10 mouse cellular contexts compared by ENCODE assay signal in genomic region chr11:67964110-67964509, GRCm38 (mm10). TPM values are rescaled to one million over a fixed set of nuclear protein-coding genes. Genes with fewer than 3 reads are reported as not detected.
DNase-seq lines count a peak whose midpoint lies in the region; ATAC-seq and TF ChIP-seq lines count a peak whose summit lies in the region.
"Had no signal": no experiment of that assay in that cellular context is flagged by ENCODE, and none has a peak within 500 bp of the region (broad histone marks: within the 10 kb centered on the region; RNA-seq: fewer than 3 reads in every experiment).

No protein-coding gene starts in this region.

- peak; percentile 58 for DNase-seq in CD4-positive, CD25-positive, alpha-beta regulatory T cell, adult 2 months (ENCODE audit: low read depth, low spot score)
- DNase-seq in liver, adult 2 months (ENCODE audit: extremely low read depth, low read depth, low spot score), result peak; percentile 27
- DNase-seq in liver (no peak), ES-E14 (ENCODE audit: low read depth, low spot score) (peak; percentile 69)
- peak; percentile 43 for DNase-seq in retina, postnatal 1 day

- no peaks in the 10 kb centered on the region; the same call in 1 of the 2 replicates for H3K4me1 ChIP-seq in liver, adult 2 months (ENCODE audit: control insufficient read depth, insufficient read depth, low read length)
- 0 out of 4 replicates have a peak, but pooled peaks cover 2% of the 10 kb centered on the region in 2 experiments for H3K4me1 ChIP-seq in ES-E14 (ENCODE audit: control insufficient read depth in 2 of 2, insufficient read depth in 2 of 2, low read length in 2 of 2, poor library complexity in 1 of 2)
- H3K4me1 ChIP-seq in midbrain, embryonic 15.5 days, result peaks cover 26% of the 10 kb centered on the region

- H3K27me3 ChIP-seq in liver, adult 2 months (ENCODE audit: control insufficient read depth, insufficient read depth, low read length), result no peaks in the 10 kb centered on the region
- H3K27me3 ChIP-seq in midbrain, embryonic 15.5 days (replicated peaks), result no peaks in the 10 kb centered on the region
- H3K27me3 ChIP-seq: heart, embryonic 13.5 days; lung, embryonic 15.5 days had no signal

- TF ChIP-seq CTCF in liver, adult 2 months (IDR thresholded peaks at IDR 0.05; ENCODE audit: low read depth, low read length), result peak; percentile 45; the same call in 1 of the 2 replicates

- no peak for TF ChIP-seq POLR2A in liver, adult 2 months (IDR thresholded peaks at IDR 0.05; ENCODE audit: extremely low read depth, insufficient read depth, low read length)

- no peak for ATAC-seq in CD4-positive, CD25-positive, alpha-beta regulatory T cell, adult 4 months
- no peak for ATAC-seq in midbrain, embryonic 15.5 days (replicated peaks)
- no peak for ATAC-seq in inflammation-experienced regulatory T-cells, adult 6 months

- H3K4me3 ChIP-seq in liver, adult 2 months (ENCODE audit: insufficient read depth, low read depth, low read length), result no peak overlapping the region
- no peak overlapping the region for H3K4me3 ChIP-seq in ES-E14 (ENCODE audit: insufficient read depth in 1 of 2, low read depth in 1 of 2, low read length in 2 of 2, poor library complexity in 1 of 2, severe bottlenecking in 1 of 2)
- H3K4me3 ChIP-seq in midbrain, embryonic 15.5 days, result no peak overlapping the region
- H3K4me3 ChIP-seq: heart, embryonic 13.5 days; lung, embryonic 15.5 days had no signal

- no peak overlapping the region for H3K4me2 ChIP-seq in midbrain, embryonic 15.5 days
- H3K4me2 ChIP-seq: heart, embryonic 13.5 days; lung, embryonic 15.5 days had no signal

- no peak overlapping the region for H3K9ac ChIP-seq in liver, adult 2 months (ENCODE audit: low read depth, low read length)
- H3K9ac ChIP-seq in ES-E14 (ENCODE audit: insufficient read depth, low read depth, low read length, poor library complexity, severe bottlenecking), result no peak overlapping the region
- no peak overlapping the region for H3K9ac ChIP-seq in midbrain, embryonic 15.5 days
- H3K9ac ChIP-seq: heart, embryonic 13.5 days; lung, embryonic 15.5 days had no signal

- no peak overlapping the region for H3K27ac ChIP-seq in liver, adult 2 months (replicated peaks; ENCODE audit: insufficient read depth, low read depth, low read length)
- no peak overlapping the region for H3K27ac ChIP-seq in ES-E14 (ENCODE audit: insufficient read depth, low read depth, low read length, poor library complexity, severe bottlenecking)
- no peak overlapping the region for H3K27ac ChIP-seq in midbrain, embryonic 15.5 days
- H3K27ac ChIP-seq: heart, embryonic 13.5 days; lung, embryonic 15.5 days had no signal

- WGBS in liver, adult 2 months, result 69% methylated on average over 6 of the region's 6 CpGs
- WGBS in midbrain, embryonic 15.5 days, result 74% methylated on average over 6 of the region's 6 CpGs

- in situ Hi-C loops in ES-E14 (cut with MboI; ENCODE audit: low sequenced_read_pairs in 2 of 2, unreplicated experiment in 2 of 2), result no loop called here

- peaks cover 3% of the 10 kb centered on the region; the same call in 1 of the 2 replicates for H3K79me2 ChIP-seq in liver, adult 2 months (ENCODE audit: control insufficient read depth, insufficient read depth, low read length)

- no peaks in the 10 kb centered on the region for H3K36me3 ChIP-seq in liver, adult 2 months (ENCODE audit: control insufficient read depth, insufficient read depth, low read length)
- H3K36me3 ChIP-seq in ES-E14 (ENCODE audit: control insufficient read depth, insufficient read depth, low read length, poor library complexity, severe bottlenecking), result no peaks in the 10 kb centered on the region
- no peaks in the 10 kb centered on the region for H3K36me3 ChIP-seq in midbrain, embryonic 15.5 days (replicated peaks)
- H3K36me3 ChIP-seq: heart, embryonic 13.5 days; lung, embryonic 15.5 days had no signal

- H3K9me3 ChIP-seq in ES-E14 (ENCODE audit: control insufficient read depth, insufficient read depth, low read depth, low read length), result no peaks in the 10 kb centered on the region
- no peaks in the 10 kb centered on the region for H3K9me3 ChIP-seq in midbrain, embryonic 15.5 days
- H3K9me3 ChIP-seq: heart, embryonic 13.5 days; lung, embryonic 15.5 days had no signal

TF ChIP-seq in ES-E14, 5 proteins besides CTCF, POLR2A, EP300 and RAD21:
- TF ChIP-seq HCFC1 (IDR thresholded peaks at IDR 0.05; ENCODE audit: borderline replicate concordance, insufficient read depth, low read length), result no peak
- TF ChIP-seq ZC3H11A (IDR thresholded peaks at IDR 0.05; ENCODE audit: borderline replicate concordance, low read depth, low read length), result no peak
- no peak for TF ChIP-seq CHD2 (IDR thresholded peaks at IDR 0.05; ENCODE audit: low read depth, low read length)
- TF ChIP-seq MAFK (IDR thresholded peaks at IDR 0.05; ENCODE audit: insufficient read depth, low read depth, low read length), result no peak
- TF ChIP-seq ZNF384 (IDR thresholded peaks at IDR 0.05; ENCODE audit: low read depth, low read length), result no peak

RNA-seq across cellular contexts. Expression of gene Cfap52, which starts 1.3 kb away (rescaled TPM):
- not detected for polyA plus RNA-seq in CD4-positive, CD25-positive, alpha-beta regulatory T cell, adult 4 months (2017; shearing (Covaris generic))
- not detected in 2 replicates for total RNA-seq in liver, adult 2 months (2014; rRNA removed)
- not detected in 2 replicates for polyA plus RNA-seq in liver, adult 2 months (2012; rRNA removed)
- 0.36 and 0.48 TPM in 2 replicates for total RNA-seq in ES-E14 (2012; rRNA removed)
- polyA plus RNA-seq in midbrain, embryonic 15.5 days (2015; fragmentation: Nextera tagmentation; extraction: Ambion mirVana), result 5.0 and 5.1 TPM in 2 replicates
- not detected for polyA plus RNA-seq in inflammation-experienced regulatory T-cells, adult 6 months (2017; shearing (Covaris generic))

RNA-seq across cellular contexts. Expression of gene Stx8, which starts 1.9 kb away (rescaled TPM):
- polyA plus RNA-seq in CD4-positive, CD25-positive, alpha-beta regulatory T cell, adult 4 months (2017; shearing (Covaris generic)), result 10 to 100 TPM; 51.2 to 57.7 TPM
- total RNA-seq in liver, adult 2 months (2014; rRNA removed), result 11.1 and 12.9 TPM in 2 replicates
- polyA plus RNA-seq in liver, adult 2 months (2012; rRNA removed), result 1.9 and 3.5 TPM in 2 replicates
- 15.5 and 19.4 TPM in 2 replicates for total RNA-seq in ES-E14 (2012; rRNA removed)
- 59.5 and 60.8 TPM in 2 replicates for polyA plus RNA-seq in midbrain, embryonic 15.5 days (2015; fragmentation: Nextera tagmentation; extraction: Ambion mirVana)
- polyA plus RNA-seq in inflammation-experienced regulatory T-cells, adult 6 months (2017; shearing (Covaris generic)), result 10 to 100 TPM; 59.6 to 76.8 (median 64.6) TPM

RNA-seq across cellular contexts. Expression of gene Usp43, which starts 42.2 kb away (rescaled TPM):
- not detected for polyA plus RNA-seq in CD4-positive, CD25-positive, alpha-beta regulatory T cell, adult 4 months (2017; shearing (Covaris generic))
- total RNA-seq in liver, adult 2 months (2014; rRNA removed), result 0.27 TPM in 1 of 2 replicates, not detected in the other
- 0.04 TPM in 2 replicates for polyA plus RNA-seq in liver, adult 2 months (2012; rRNA removed)
- total RNA-seq in ES-E14 (2012; rRNA removed), result 1.1 and 1.6 TPM in 2 replicates
- polyA plus RNA-seq in midbrain, embryonic 15.5 days (2015; fragmentation: Nextera tagmentation; extraction: Ambion mirVana), result 0.31 and 0.33 TPM in 2 replicates
- not detected for polyA plus RNA-seq in inflammation-experienced regulatory T-cells, adult 6 months (2017; shearing (Covaris generic))

Comparison
In these comparisons a context has a peak if more than half of its experiments do, and no peak if none do; other contexts are left out.
1. RNA of gene Stx8, which starts 1.9 kb away (polyA plus RNA-seq): 59.6 to 76.8 TPM in inflammation-experienced regulatory T-cells, adult 6 months, 59.5 to 60.8 TPM in midbrain, embryonic 15.5 days and 51.2 to 57.7 TPM in CD4-positive, CD25-positive, alpha-beta regulatory T cell, adult 4 months; 1.9 to 3.5 TPM in liver, adult 2 months; every median in the first group is over 10 times any median in the second.